Mouse (Mus musculus) adrenal gland, postnatal 14 days (tissue): Measurements from ENCODE around the gene Arhgef33. TPM values are rescaled to one million over a fixed set of nuclear protein-coding genes. Genes with fewer than 3 reads are reported as not detected.
"Not testable (repeated sequence)": the region's sequence is repeated elsewhere in the genome, so short reads cannot be mapped to it uniquely, and the experiment has no call there.

Experiments used
- DNase-seq: peaks from one replicate; pipeline ENCODE4 v3.0.0; 2021; ENCODE audit warnings: mixed read lengths
- long read RNA-seq, 2 experiments: library from polyadenylated mRNA; stranded (forward); transcript quantifications; one replicate each; pipeline ENCODE4 v2.0.0; 2021
- total RNA-seq: library from RNA; stranded (reverse); gene quantifications from 2 replicates; pipeline ENCODE4 v1.2.3, GENCODE M21; 2021

The Arhgef33 gene
- 1.1 and 2.0 TPM in 2 replicates for total RNA-seq
- long read RNA-seq, experiment 1, partial matches to known transcripts = 0 of 1 reads
- long read RNA-seq, experiment 1, other reads (novel, unspliced or antisense) = 1 of 1 reads
- long read RNA-seq, experiment 2, partial matches to known transcripts = 0 of 4 reads
- long read RNA-seq, experiment 2, other reads (novel, unspliced or antisense) = 4 of 4 reads

- DNase-seq = no peak
Measured at GRCm38 (mm10) chr17:80307251-80307650, at the start of gene Arhgef33. Gene Arhgef33 (plus strand): TSS chr17:80307407.

GRCm38 (mm10) chr17:80267065-80267464 lies 40.1 kb upstream of the Arhgef33 start:
- no peak for DNase-seq

GRCm38 (mm10) chr17:80268151-80268550 lies 39.1 kb upstream of the Arhgef33 start:
- DNase-seq = no peak

- not testable (repeated sequence) for DNase-seq
Measured at GRCm38 (mm10) chr17:80270622-80271021, 36.6 kb upstream of the Arhgef33 start.

GRCm38 (mm10) chr17:80278255-80278654 lies 29.0 kb upstream of the Arhgef33 start:
- no peak for DNase-seq

GRCm38 (mm10) chr17:80279340-80280070 lies 27.7 kb upstream of the Arhgef33 start:
- DNase-seq = no peak

- DNase-seq = no peak
Measured at GRCm38 (mm10) chr17:80284446-80284845, 22.8 kb upstream of the Arhgef33 start.

- DNase-seq = no peak
Measured at GRCm38 (mm10) chr17:80288012-80288411, 19.2 kb upstream of the Arhgef33 start.

- DNase-seq = no peak
Measured at GRCm38 (mm10) chr17:80289280-80290073, 17.7 kb upstream of the Arhgef33 start.

- peak; percentile 100 for DNase-seq
Measured at GRCm38 (mm10) chr17:80290074-80290657, 17.0 kb upstream of the Arhgef33 start, which contains the start of the genes Morn2 and Dhx57. Gene Morn2 (plus strand): TSS chr17:80290203. Gene Dhx57 (minus strand): TSS chr17:80290476.

GRCm38 (mm10) chr17:80291148-80291547 lies 16.1 kb upstream of the Arhgef33 start:
- peak; percentile 45 for DNase-seq

- DNase-seq = no peak
Measured at GRCm38 (mm10) chr17:80295258-80295657, 11.9 kb upstream of the Arhgef33 start.

GRCm38 (mm10) chr17:80298844-80299243 lies 8.4 kb upstream of the Arhgef33 start:
- DNase-seq = no peak

- DNase-seq = no peak
Measured at GRCm38 (mm10) chr17:80311761-80312160, 4.6 kb downstream of the Arhgef33 start.

- no peak for DNase-seq
Measured at GRCm38 (mm10) chr17:80312405-80312804, 5.2 kb downstream of the Arhgef33 start.

- peak; percentile 18 for DNase-seq
Measured at GRCm38 (mm10) chr17:80322228-80322627, 15.0 kb downstream of the Arhgef33 start.

- no peak for DNase-seq
Measured at GRCm38 (mm10) chr17:80323015-80323414, 15.8 kb downstream of the Arhgef33 start.

GRCm38 (mm10) chr17:80323658-80324057 lies 16.5 kb downstream of the Arhgef33 start:
- DNase-seq = peak; percentile 36

- DNase-seq = no peak
Measured at GRCm38 (mm10) chr17:80324521-80324920, 17.3 kb downstream of the Arhgef33 start.

GRCm38 (mm10) chr17:80325456-80325855 lies 18.2 kb downstream of the Arhgef33 start:
- no peak for DNase-seq

GRCm38 (mm10) chr17:80326431-80326830 lies 19.2 kb downstream of the Arhgef33 start:
- no peak for DNase-seq

GRCm38 (mm10) chr17:80332386-80332785 lies 25.2 kb downstream of the Arhgef33 start:
- peak; percentile 50 for DNase-seq
